Mouse (Mus musculus) MEL (cell line): ENCODE measurements around the gene Pitx2. TPM values are rescaled to one million over a fixed set of nuclear protein-coding genes. Genes with fewer than 3 reads are reported as not detected.

Experiments
- DNase-seq: peaks from one replicate; pipeline ENCODE4 v3.0.0; 2011; ENCODE audit warnings: low read depth, low spot score
- H3K27ac ChIP-seq: 2 replicates; pipeline ENCODE4 v1.5.1; 2012; ENCODE audit warnings: low read depth, mild to moderate bottlenecking, control low read depth, low read length, moderate library complexity; ENCODE audit not compliant: control insufficient read depth
- H3K27me3 ChIP-seq, 2 experiments: fragments of 150-350 bp in 1 of 2; sonication (generic) in 1 of 2; 2 replicates each; pipeline ENCODE4 v1.6.1; 2012; ENCODE audit warnings: low read length in 2 of 2, mild to moderate bottlenecking in 2 of 2, improper control_type of control experiment in 1 of 2, moderate library complexity in 1 of 2; ENCODE audit not compliant: insufficient read depth in 2 of 2, control insufficient read depth in 1 of 2
- H3K36me3 ChIP-seq, 2 experiments: 2 replicates each; pipeline ENCODE4 v1.6.1; 2012 to 2014; ENCODE audit warnings: low read length in 2 of 2, improper control_type of control experiment in 1 of 2, inconsistent platforms in 1 of 2, mild to moderate bottlenecking in 1 of 2; ENCODE audit not compliant: insufficient read depth in 2 of 2, control insufficient read depth in 1 of 2
- H3K4me1 ChIP-seq, 2 experiments: fragments of 150-350 bp in 1 of 2; sonication (generic) in 1 of 2; 2 replicates each; pipeline ENCODE4 v1.6.1; 2012; ENCODE audit warnings: low read length in 2 of 2, improper control_type of control experiment in 1 of 2, mild to moderate bottlenecking in 1 of 2; ENCODE audit not compliant: insufficient read depth in 2 of 2, control insufficient read depth in 1 of 2
- H3K4me3 ChIP-seq, 2 experiments: fragments of 150-350 bp in 1 of 2; sonication (generic) in 1 of 2; 2 replicates each; pipeline ENCODE4 v1.5.1; 2012; ENCODE audit warnings: low read depth in 2 of 2, low read length in 2 of 2, mild to moderate bottlenecking in 2 of 2, moderate library complexity in 2 of 2, control low read depth in 1 of 2, improper control_type of control experiment in 1 of 2; ENCODE audit not compliant: control insufficient read depth in 1 of 2, insufficient read depth in 1 of 2
- H3K79me2 ChIP-seq: 2 replicates; pipeline ENCODE4 v1.6.1; 2012; ENCODE audit warnings: mild to moderate bottlenecking, low read length, moderate library complexity; ENCODE audit not compliant: control insufficient read depth, poor library complexity, insufficient read depth
- H3K9ac ChIP-seq: 2 replicates; pipeline ENCODE4 v1.6.1; 2012; ENCODE audit warnings: low read depth, mild to moderate bottlenecking, control low read depth, low read length, moderate library complexity; ENCODE audit not compliant: control insufficient read depth, poor library complexity, severe bottlenecking
- H3K9me3 ChIP-seq: fragments of 150-350 bp; sonication (generic); replicated peaks from 2 replicates; pipeline ENCODE4 v1.6.1; 2012; ENCODE audit warnings: mild to moderate bottlenecking, low read length, improper control_type of control experiment, moderate library complexity; ENCODE audit not compliant: insufficient read depth
- BHLHE40 ChIP-seq: IDR thresholded peaks from 2 replicates; pipeline ENCODE4 v1.6.1; 2012; ENCODE audit warnings: low read depth, mild to moderate bottlenecking, inconsistent platforms, low read length, improper control_type of control experiment, borderline replicate concordance
- CHD2 ChIP-seq: IDR thresholded peaks from 2 replicates; pipeline ENCODE4 v1.6.1; 2011; ENCODE audit warnings: low read length, improper control_type of control experiment
- EP300 ChIP-seq, 2 experiments: IDR thresholded peaks; 2 replicates each; pipeline ENCODE4 v1.6.1; 2011; ENCODE audit warnings: improper control_type of control experiment in 2 of 2, low read length in 2 of 2, low read depth in 1 of 2, mild to moderate bottlenecking in 1 of 2
- ETS1 ChIP-seq: IDR thresholded peaks from 2 replicates; pipeline ENCODE4 v1.6.1; 2012; ENCODE audit warnings: low read depth, mild to moderate bottlenecking, inconsistent platforms, low read length, improper control_type of control experiment, moderate library complexity
- GABPA ChIP-seq: IDR thresholded peaks from 2 replicates; pipeline ENCODE4 v1.6.1; 2012; ENCODE audit warnings: low read depth, mild to moderate bottlenecking, inconsistent platforms, low read length, improper control_type of control experiment, moderate library complexity
- GATA1 ChIP-seq: IDR thresholded peaks from 2 replicates; pipeline ENCODE4 v1.6.1; 2011; ENCODE audit warnings: low read depth, low read length, improper control_type of control experiment
- HCFC1 ChIP-seq: IDR thresholded peaks from 2 replicates; pipeline ENCODE4 v1.6.1; 2012; ENCODE audit warnings: low read depth, mild to moderate bottlenecking, inconsistent platforms, low read length, improper control_type of control experiment, moderate library complexity
- KAT2A ChIP-seq: conservative IDR thresholded peaks from 2 replicates; pipeline ENCODE4 v1.6.1; 2012; ENCODE audit warnings: low read depth, low read length, improper control_type of control experiment, inconsistent platforms
- MAX ChIP-seq: IDR thresholded peaks from 2 replicates; pipeline ENCODE4 v1.6.1; 2011; ENCODE audit warnings: low read length, improper control_type of control experiment
- MAZ ChIP-seq: IDR thresholded peaks from 2 replicates; pipeline ENCODE4 v1.6.1; 2012; ENCODE audit warnings: low read depth, mild to moderate bottlenecking, inconsistent platforms, low read length, improper control_type of control experiment
- MEF2A ChIP-seq: IDR thresholded peaks from 2 replicates; pipeline ENCODE4 v1.6.1; 2014; ENCODE audit warnings: low read depth, mild to moderate bottlenecking, inconsistent platforms, low read length, improper control_type of control experiment; ENCODE audit not compliant: poor library complexity, insufficient replicate concordance, severe bottlenecking; ENCODE audit errors: extremely low read depth
- MYB ChIP-seq: IDR thresholded peaks from 2 replicates; pipeline ENCODE4 v1.6.1; 2011; ENCODE audit warnings: mild to moderate bottlenecking, low read depth, low read length, improper control_type of control experiment
- NELFE ChIP-seq: IDR thresholded peaks from 2 replicates; pipeline ENCODE4 v1.6.1; 2011; ENCODE audit warnings: low read depth, low read length, improper control_type of control experiment
- NRF1 ChIP-seq: IDR thresholded peaks from 2 replicates; pipeline ENCODE4 v1.6.1; 2014; ENCODE audit warnings: low read depth, mild to moderate bottlenecking, inconsistent platforms, low read length, improper control_type of control experiment, moderate library complexity; ENCODE audit not compliant: poor library complexity, insufficient read depth, severe bottlenecking
- POLR2A ChIP-seq, 2 experiments: IDR thresholded peaks; 2 replicates each; pipeline ENCODE4 v1.6.1; 2011 to 2012; ENCODE audit warnings: low read length in 2 of 2, mild to moderate bottlenecking in 2 of 2, control low read depth in 1 of 2, improper control_type of control experiment in 1 of 2, low read depth in 1 of 2, moderate library complexity in 1 of 2; ENCODE audit not compliant: control insufficient read depth in 1 of 2, insufficient read depth in 1 of 2, poor library complexity in 1 of 2
- POLR2AphosphoS5 ChIP-seq: IDR thresholded peaks from 2 replicates; pipeline ENCODE4 v1.6.1; 2012; ENCODE audit warnings: low read depth, borderline replicate concordance, mild to moderate bottlenecking, inconsistent platforms, low read length, moderate library complexity, mixed read lengths
- RAD21 ChIP-seq: IDR thresholded peaks from 2 replicates; pipeline ENCODE4 v1.6.1; 2011; ENCODE audit warnings: mild to moderate bottlenecking, low read depth, low read length, improper control_type of control experiment
- SMC3 ChIP-seq: IDR thresholded peaks from 2 replicates; pipeline ENCODE4 v1.6.1; 2011; ENCODE audit warnings: low read depth, low read length, improper control_type of control experiment
- TAL1 ChIP-seq: IDR thresholded peaks from 2 replicates; pipeline ENCODE4 v1.6.1; 2012; ENCODE audit warnings: mild to moderate bottlenecking, inconsistent platforms, low read length, moderate library complexity, mixed read lengths
- TBP ChIP-seq: IDR thresholded peaks from 2 replicates; pipeline ENCODE4 v1.8.0; 2011; ENCODE audit warnings: low read depth, low read length, improper control_type of control experiment
- UBTF ChIP-seq: IDR thresholded peaks from 2 replicates; pipeline ENCODE4 v1.6.1; 2012; ENCODE audit warnings: low read depth, mild to moderate bottlenecking, inconsistent platforms, low read length, improper control_type of control experiment, moderate library complexity, borderline replicate concordance; ENCODE audit not compliant: insufficient read depth
- USF1 ChIP-seq: IDR thresholded peaks from 2 replicates; pipeline ENCODE4 v1.6.1; 2014; ENCODE audit warnings: low read depth, mild to moderate bottlenecking, inconsistent platforms, low read length, improper control_type of control experiment, moderate library complexity
- ZKSCAN1 ChIP-seq: IDR thresholded peaks from 2 replicates; pipeline ENCODE4 v1.6.1; 2012; ENCODE audit warnings: low read depth, mild to moderate bottlenecking, inconsistent platforms, low read length, improper control_type of control experiment, moderate library complexity
- ZNF384 ChIP-seq: IDR thresholded peaks from 2 replicates; pipeline ENCODE4 v1.6.1; 2012; ENCODE audit warnings: low read depth, mild to moderate bottlenecking, inconsistent platforms, low read length, improper control_type of control experiment
- polyA plus RNA-seq, 2 experiments: library from polyadenylated mRNA; stranded (reverse) in 1 of 2; unstranded in 1 of 2; fragments of >175 nt in 1 of 2; fragments of >200 nt in 1 of 2; gene quantifications; 2 replicates each; pipeline versions ENCODE4 v1.2.1 to v1.2.4; 2012; ENCODE audit warnings: low replicate concordance in 2 of 2, low read depth in 1 of 2; ENCODE audit not compliant: insufficient read length in 2 of 2, insufficient read depth in 1 of 2, missing spikeins in 1 of 2
- total RNA-seq: library from RNA; depleted of rRNA; stranded (reverse); fragments of 300-350 nt; gene quantifications from 2 replicates; pipeline ENCODE4 v1.2.3, GENCODE M21; 2012

The Pitx2 gene
- total and polyA plus RNA-seq, 3 experiments = not detected

DNA sequence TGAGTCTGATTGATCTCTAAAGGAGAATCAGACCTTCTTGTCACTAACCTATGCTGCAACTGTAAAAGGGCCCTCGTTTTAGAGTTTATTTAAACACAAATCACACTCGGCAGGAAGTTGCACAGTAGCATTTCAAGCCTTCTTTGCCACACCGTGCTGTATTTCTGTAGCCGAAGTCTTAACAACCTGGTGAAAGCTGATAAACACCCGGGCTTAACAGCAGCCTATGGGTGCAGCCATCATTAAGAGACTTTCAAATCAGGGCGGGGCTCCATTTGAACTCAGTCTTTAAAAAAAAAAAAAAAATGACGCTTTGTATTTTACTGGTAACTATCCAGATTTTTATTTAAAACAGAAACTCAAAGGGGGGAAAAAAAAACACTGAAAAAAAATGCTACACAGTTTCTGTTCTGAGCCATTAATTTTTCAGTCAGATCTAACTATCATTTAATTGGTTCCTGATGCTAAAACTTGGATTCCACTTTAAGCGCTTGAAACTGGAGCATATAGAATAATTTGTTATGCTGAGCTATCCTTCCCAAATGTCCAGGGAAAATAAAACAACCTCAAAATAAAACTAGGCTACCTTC lies 48.5 kb upstream of the Pitx2 start:
- Histone ChIP-seq H3K4me3 (no peak overlapping the region), H3K27ac (no peak overlapping the region), H3K9me3 (no peaks in the 10 kb centered on the region), H3K27me3 (no peaks in the 10 kb centered on the region), H3K9ac (no peak overlapping the region), H3K36me3 (no peaks in the 10 kb centered on the region), H3K4me1 (no peaks in the 10 kb centered on the region), H3K79me2 (no peaks in the 10 kb centered on the region)
- TF ChIP-seq ZNF384 = no peak
- TF ChIP-seq GATA1 = no peak
- no peak for TF ChIP-seq MYB
- TF ChIP-seq HCFC1 = no peak
- TF ChIP-seq POLR2AphosphoS5 = no peak
- no peak for TF ChIP-seq EP300 (IDR thresholded peaks at IDR 0.05; ENCODE audit: low read depth in 1 of 2, low read length in 2 of 2)
- no peak for DNase-seq

GRCm38 (mm10) chr3:129158812-129159370 lies 40.8 kb upstream of the Pitx2 start:
- no peak for DNase-seq
- TF ChIP-seq USF1 (no peak), ZKSCAN1 (no peak), NRF1 (no peak), BHLHE40 (no peak), MAZ (no peak), HCFC1 (no peak), MYB (no peak)
- TF ChIP-seq, all 39 proteins: peak for 0
- Histone ChIP-seq H3K27me3 (no peaks in the 10 kb centered on the region), H3K27ac (no peak overlapping the region), H3K9me3 (no peaks in the 10 kb centered on the region), H3K9ac (no peak overlapping the region), H3K4me3 (no peak overlapping the region), H3K4me1 (no peaks in the 10 kb centered on the region), H3K79me2 (no peaks in the 10 kb centered on the region), H3K36me3 (no peaks in the 10 kb centered on the region)

DNA sequence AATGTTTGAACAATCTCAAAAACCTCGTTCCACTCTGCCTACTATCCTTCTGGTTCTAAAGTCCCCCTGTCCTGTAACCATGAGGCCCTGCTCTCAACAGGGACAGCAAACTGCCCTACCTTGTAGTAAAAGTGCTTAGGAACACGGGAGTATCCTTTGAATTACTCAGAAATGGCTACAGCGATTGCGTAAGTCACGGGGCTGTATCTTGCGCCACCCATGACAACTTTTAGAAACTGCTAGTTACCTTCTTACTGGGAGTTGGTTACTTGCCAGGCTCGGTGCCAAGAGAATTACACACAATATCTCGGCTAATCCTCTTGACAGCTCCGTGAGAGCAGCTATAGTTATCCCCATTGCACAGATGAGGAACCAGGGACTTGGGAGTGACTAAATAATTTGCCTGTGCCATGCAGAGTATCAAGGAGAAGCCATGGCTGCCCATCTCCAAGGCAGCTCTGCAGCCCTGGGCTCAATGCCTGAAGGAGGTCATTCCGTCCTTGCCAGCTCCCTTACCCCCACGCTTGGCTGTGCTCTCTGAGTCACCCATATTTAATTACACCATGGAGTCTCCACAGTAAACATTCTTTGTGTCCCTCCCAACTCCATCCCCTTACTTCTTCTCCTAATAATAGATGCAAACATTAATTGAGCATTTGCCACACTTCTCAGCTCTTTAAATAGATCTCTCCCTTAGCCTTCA lies 38.2 kb upstream of the Pitx2 start:
- no peaks in the 10 kb centered on the region for H3K4me1 ChIP-seq
- H3K27ac ChIP-seq = no peak overlapping the region
- H3K36me3 ChIP-seq = no peaks in the 10 kb centered on the region
- no peak for DNase-seq
- H3K9me3 ChIP-seq = no peaks in the 10 kb centered on the region
- no peak overlapping the region for H3K4me3 ChIP-seq
- no peaks in the 10 kb centered on the region for H3K27me3 ChIP-seq
- H3K79me2 ChIP-seq = no peaks in the 10 kb centered on the region
- H3K9ac ChIP-seq = no peak overlapping the region
- no peak for TF ChIP-seq UBTF
- no peak for TF ChIP-seq GABPA
- no peak for TF ChIP-seq MAX
- TF ChIP-seq POLR2A (IDR thresholded peaks at IDR 0.05; ENCODE audit: control insufficient read depth in 1 of 2, insufficient read depth in 1 of 2, low read depth in 1 of 2, low read length in 2 of 2, poor library complexity in 1 of 2) = no peak
- no peak for TF ChIP-seq RAD21
- no peak for TF ChIP-seq CHD2
- TF ChIP-seq POLR2AphosphoS5 = no peak
- no peak for TF ChIP-seq ETS1
- TF ChIP-seq NELFE = no peak
- no peak for TF ChIP-seq TBP
- TF ChIP-seq KAT2A = no peak
- no peak for TF ChIP-seq SMC3
- TF ChIP-seq TAL1 = no peak
- TF ChIP-seq MEF2A = no peak
